Mouse (Mus musculus) intestine, embryonic 15.5 days (tissue): ENCODE measurements around the gene Plin4. TPM values are rescaled to one million over a fixed set of nuclear protein-coding genes. Genes with fewer than 3 reads are reported as not detected.

Source experiments
- ATAC-seq: fragments of 200-750 bp; cut with Nextera tagmentation; 2 replicates; pipeline ENCODE4 v1.8.0; 2017; ENCODE audit warnings: moderate TSS enrichment, moderate library complexity
- H3K27ac ChIP-seq: fragments of 300-500 bp; sonication (generic); 2 replicates; pipeline ENCODE4 v1.5.1; 2015; ENCODE audit warnings: mild to moderate bottlenecking, inconsistent platforms
- H3K27me3 ChIP-seq: fragments of 300-500 bp; sonication (generic); replicated peaks from 2 replicates; pipeline ENCODE4 v1.6.1; 2015; ENCODE audit warnings: inconsistent platforms
- H3K36me3 ChIP-seq: fragments of 300-500 bp; sonication (generic); 2 replicates; pipeline ENCODE4 v1.6.1; 2015; ENCODE audit warnings: inconsistent platforms
- H3K4me1 ChIP-seq: fragments of 300-500 bp; sonication (generic); replicated peaks from 2 replicates; pipeline ENCODE4 v1.6.1; 2015; ENCODE audit warnings: inconsistent platforms
- H3K4me2 ChIP-seq: fragments of 300-500 bp; sonication (generic); replicated peaks from 2 replicates; pipeline ENCODE4 v1.6.1; 2015; ENCODE audit warnings: mild to moderate bottlenecking, inconsistent platforms
- H3K4me3 ChIP-seq: fragments of 300-500 bp; sonication (generic); replicated peaks from 2 replicates; pipeline ENCODE4 v1.5.1; 2015; ENCODE audit warnings: inconsistent platforms
- H3K9ac ChIP-seq: fragments of 300-500 bp; sonication (generic); 2 replicates; pipeline ENCODE4 v1.6.1; 2015; ENCODE audit warnings: inconsistent platforms
- H3K9me3 ChIP-seq: fragments of 300-500 bp; sonication (generic); 2 replicates; pipeline ENCODE4 v1.6.1; 2016; ENCODE audit warnings: inconsistent platforms
- WGBS: fragments of 180-500 bp; shearing (Covaris S2); methylation state at CpG from one replicate; pipeline ENCODE4 v1.1.7; 2015; 5-methylcytosine and 5-hydroxymethylcytosine counted together
- polyA plus RNA-seq: library from polyadenylated mRNA; unstranded; fragments of >200 nt; fragmentation: Nextera tagmentation; extraction: Ambion mirVana; gene quantifications from 2 replicates; pipeline ENCODE4 v1.2.1, GENCODE M21; 2015

Gene Plin4
- 0.03 and 0.14 TPM in 2 replicates for polyA plus RNA-seq

GRCm38 (mm10) chr17:56109219-56110051 is at the start of gene Plin4:
Gene Plin4, minus strand, starts transcription at chr17:56109803.
- Histone ChIP-seq H3K9ac (0 out of 2 replicates have a peak within 1 kb of the TSS, but pooled peaks have one; percentile 5), H3K27me3 (no peaks in the 10 kb centered on the region), H3K36me3 (no peaks in the 10 kb centered on the region), H3K4me1 (no peaks in the 10 kb centered on the region), H3K4me2 (no peak within 1 kb of the TSS), H3K9me3 (no peaks in the 10 kb centered on the region), H3K4me3 (no peak within 1 kb of the TSS), H3K27ac (no peak within 1 kb of the TSS)
- 59% methylated on average over 10 of the region's 10 CpGs for WGBS
- ATAC-seq = peak; percentile 30

GRCm38 (mm10) chr17:56153643-56154042 is 44.0 kb upstream of the Plin4 start:
- Histone ChIP-seq H3K9ac (no peak overlapping the region), H3K27ac (no peak overlapping the region), H3K36me3 (no peaks in the 10 kb centered on the region), H3K4me3 (no peak overlapping the region), H3K4me2 (no peak overlapping the region), H3K4me1 (peaks cover 10% of the 10 kb centered on the region), H3K27me3 (peaks cover 66% of the 10 kb centered on the region), H3K9me3 (no peaks in the 10 kb centered on the region)
- WGBS = 27% methylated on average over 9 of the region's 9 CpGs
- peak; percentile 90 for ATAC-seq

GRCm38 (mm10) chr17:56149897-56150296 is 40.3 kb upstream of the Plin4 start:
- peaks cover 10% of the 10 kb centered on the region for H3K4me1 ChIP-seq
- 43% methylated on average over 2 of the region's 2 CpGs for WGBS
- H3K4me3 ChIP-seq = no peak overlapping the region
- no peak for ATAC-seq
- no peaks in the 10 kb centered on the region for H3K9me3 ChIP-seq
- no peak overlapping the region for H3K4me2 ChIP-seq
- H3K36me3 ChIP-seq = no peaks in the 10 kb centered on the region
- H3K27ac ChIP-seq = no peak overlapping the region
- H3K9ac ChIP-seq = no peak overlapping the region
- H3K27me3 ChIP-seq = peaks cover 74% of the 10 kb centered on the region

- no peak for ATAC-seq
- Histone ChIP-seq H3K27me3 (peaks cover 72% of the 10 kb centered on the region), H3K9ac (no peak overlapping the region), H3K27ac (no peak overlapping the region), H3K9me3 (no peaks in the 10 kb centered on the region), H3K4me3 (peak overlapping the region; percentile 10), H3K4me1 (peaks cover 10% of the 10 kb centered on the region), H3K4me2 (peak overlapping the region; percentile 54), H3K36me3 (no peaks in the 10 kb centered on the region)
- 2% methylated on average over 29 of the region's 30 CpGs for WGBS
Observed at GRCm38 (mm10) chr17:56148790-56149618, 39.4 kb upstream of the Plin4 start.

- Histone ChIP-seq H3K9me3 (no peaks in the 10 kb centered on the region), H3K9ac (no peak overlapping the region), H3K4me2 (peak overlapping the region; percentile 54), H3K36me3 (no peaks in the 10 kb centered on the region), H3K4me1 (peaks cover 6% of the 10 kb centered on the region), H3K27me3 (peaks cover 70% of the 10 kb centered on the region), H3K27ac (no peak overlapping the region), H3K4me3 (0 out of 2 replicates have a peak overlapping the region, but pooled peaks have one; percentile 10)
- no peak for ATAC-seq
- 19% methylated on average over 9 of the region's 9 CpGs for WGBS
Observed at GRCm38 (mm10) chr17:56148280-56148679, 38.7 kb upstream of the Plin4 start.

- Histone ChIP-seq H3K4me2 (no peak overlapping the region), H3K4me3 (no peak overlapping the region), H3K4me1 (peaks cover 7% of the 10 kb centered on the region), H3K9me3 (no peaks in the 10 kb centered on the region), H3K27me3 (peaks cover 78% of the 10 kb centered on the region), H3K27ac (no peak overlapping the region), H3K36me3 (no peaks in the 10 kb centered on the region), H3K9ac (no peak overlapping the region)
- no peak for ATAC-seq
- WGBS = 56% methylated on average over 12 of the region's 12 CpGs
Observed at GRCm38 (mm10) chr17:56147420-56147819, 37.8 kb upstream of the Plin4 start.

GRCm38 (mm10) chr17:56146131-56146530 is 36.5 kb upstream of the Plin4 start:
- Histone ChIP-seq H3K4me1 (peaks cover 18% of the 10 kb centered on the region), H3K4me3 (no peak overlapping the region), H3K9me3 (no peaks in the 10 kb centered on the region), H3K9ac (no peak overlapping the region), H3K27ac (no peak overlapping the region), H3K4me2 (no peak overlapping the region), H3K27me3 (peaks cover 90% of the 10 kb centered on the region), H3K36me3 (no peaks in the 10 kb centered on the region)
- ATAC-seq = no peak
- WGBS = 24% methylated on average over 9 of the region's 9 CpGs

- Histone ChIP-seq H3K27ac (no peak overlapping the region), H3K27me3 (peaks cover 87% of the 10 kb centered on the region), H3K4me1 (peaks cover 27% of the 10 kb centered on the region), H3K9me3 (no peaks in the 10 kb centered on the region), H3K36me3 (no peaks in the 10 kb centered on the region), H3K4me3 (no peak overlapping the region), H3K4me2 (no peak overlapping the region), H3K9ac (no peak overlapping the region)
- ATAC-seq = no peak
- WGBS = 72% methylated on average over 9 of the region's 9 CpGs
Observed at GRCm38 (mm10) chr17:56144546-56144945, 34.9 kb upstream of the Plin4 start.

GRCm38 (mm10) chr17:56141702-56142605 is 32.4 kb upstream of the Plin4 start:
- Histone ChIP-seq H3K27me3 (peaks cover 78% of the 10 kb centered on the region), H3K9ac (peak overlapping the region; percentile 26), H3K4me2 (peak overlapping the region; percentile 84), H3K4me3 (peak overlapping the region; percentile 39), H3K36me3 (no peaks in the 10 kb centered on the region), H3K27ac (no peak overlapping the region), H3K9me3 (no peaks in the 10 kb centered on the region), H3K4me1 (peaks cover 31% of the 10 kb centered on the region)
- 0 out of 2 replicates have a peak, but pooled peaks have one; percentile 10 for ATAC-seq
- WGBS = 5% methylated on average over 39 of the region's 47 CpGs

- H3K4me3 ChIP-seq = peak within 1 kb of the TSS; percentile 68
- H3K9me3 ChIP-seq = no peaks in the 10 kb centered on the region
- peaks cover 31% of the 10 kb centered on the region for H3K4me1 ChIP-seq
- H3K4me2 ChIP-seq = peak within 1 kb of the TSS; percentile 100
- 1% methylated on average over 69 of the region's 79 CpGs for WGBS
- H3K27me3 ChIP-seq = peaks cover 59% of the 10 kb centered on the region
- peak; percentile 41 for ATAC-seq
- H3K36me3 ChIP-seq = no peaks in the 10 kb centered on the region
- H3K27ac ChIP-seq = no peak within 1 kb of the TSS
- peak within 1 kb of the TSS; percentile 52 for H3K9ac ChIP-seq
Observed at GRCm38 (mm10) chr17:56139858-56140595, 30.4 kb upstream of the Plin4 start, which contains the start of gene Sema6b. Gene Sema6b, minus strand, starts transcription at chr17:56140343.

- Histone ChIP-seq H3K9me3 (no peaks in the 10 kb centered on the region), H3K4me2 (peak overlapping the region; percentile 100), H3K4me3 (peak overlapping the region; percentile 68), H3K9ac (peak overlapping the region; percentile 52; the same call in 1 of the 2 replicates), H3K27me3 (peaks cover 54% of the 10 kb centered on the region), H3K4me1 (peaks cover 38% of the 10 kb centered on the region), H3K36me3 (no peaks in the 10 kb centered on the region), H3K27ac (no peak overlapping the region)
- whole genome bisulfite sequencing = 13% methylated on average over 17 of the region's 21 CpGs
- 0 out of 2 replicates have a peak, but pooled peaks have one; percentile 1 for ATAC-seq
Observed at GRCm38 (mm10) chr17:56139355-56139754, 29.8 kb upstream of the Plin4 start.
